Mouse (Mus musculus): ENCODE measurements around the gene Raly. TPM values are rescaled to one million over a fixed set of nuclear protein-coding genes. Genes with fewer than 3 reads are reported as not detected.

Raly gene
- total and polyA plus RNA-seq, 3 experiments = 214 to 334 (median 277) TPM

GRCm38 (mm10) chr2:154789977-154790655 is 780 bp upstream of the Raly start:
- in situ Hi-C loops (cut with MboI; ENCODE audit: low pct_ligation_motif_present, low pct_unique_long_range_greater_than_20kb, low sequenced_read_pairs) = loop anchor here (5.0 kb wide), 1 partner anchor 62 kb away; no protein-coding TSS in a partner anchor
- H3K36me3 ChIP-seq (replicated peaks in 1 of 2; ENCODE audit: control insufficient read depth in 1 of 2, insufficient read depth in 1 of 2, low read length in 1 of 2) = peaks cover 0 to 18% of the 10 kb centered on the region in 2 experiments

DNA sequence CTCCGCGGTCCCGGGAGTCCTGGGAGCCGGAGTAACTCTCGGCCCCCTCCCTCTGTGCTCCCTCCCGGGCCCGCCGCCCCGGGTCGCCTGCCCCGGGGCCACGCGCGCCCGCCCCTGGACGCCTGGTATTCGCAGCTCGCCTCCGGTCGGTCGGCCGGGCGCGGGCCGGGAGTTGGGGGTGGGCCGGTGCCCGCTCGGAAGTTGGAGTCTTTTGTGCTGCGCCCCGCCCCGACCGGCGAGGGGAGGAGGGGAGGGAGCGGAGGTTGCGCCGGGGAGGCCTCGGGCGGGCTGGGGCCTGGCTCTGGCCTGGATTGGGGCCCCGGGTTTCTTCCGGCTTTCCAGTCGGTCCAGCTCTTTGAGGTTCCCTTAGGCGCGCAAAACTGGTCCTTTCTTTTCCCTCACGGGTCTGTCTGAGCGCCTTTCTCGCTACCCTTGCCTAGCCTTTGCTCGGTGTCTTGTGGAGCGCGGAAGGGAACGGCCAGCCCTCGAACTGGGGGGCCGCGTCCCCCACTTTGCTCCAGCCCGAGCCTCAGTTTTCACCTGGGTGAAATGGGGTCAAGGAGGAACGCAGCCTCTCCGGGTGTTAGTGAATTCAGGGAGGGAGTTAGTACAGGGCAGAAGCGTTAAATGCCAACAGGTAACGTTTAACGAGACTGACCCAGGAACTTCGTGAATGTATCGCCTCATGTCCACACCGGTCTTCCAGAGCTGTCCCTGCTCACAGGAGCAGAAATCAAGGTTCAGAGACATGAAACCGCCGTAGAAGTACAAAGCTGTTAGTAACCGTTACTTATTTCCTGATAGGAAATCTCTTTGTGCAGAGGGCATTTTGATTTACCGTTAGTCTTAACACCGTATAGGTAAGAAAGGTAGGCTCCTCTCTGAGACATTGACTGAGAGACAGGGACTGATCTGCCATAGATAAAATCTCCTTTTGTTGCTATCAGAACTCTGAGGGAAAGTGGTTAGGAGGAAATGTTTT is 1.1 kb downstream of the Raly start:
- TF ChIP-seq CHD1 (IDR thresholded peaks at IDR 0.05; ENCODE audit: low read depth, low read length) (no peak), NRF1 (IDR thresholded peaks at IDR 0.05; ENCODE audit: low read depth, low read length) (peak; percentile 44; the same call in 1 of the 2 replicates), ELF1 (IDR thresholded peaks at IDR 0.05; ENCODE audit: low read depth, low read length) (peak; percentile 49; the same call in 1 of the 2 replicates), SIN3A (IDR thresholded peaks at IDR 0.05; ENCODE audit: low read length) (peak; percentile 25)

More at GRCm38 (mm10) chr2:154789977-154790655, 780 bp upstream of the Raly start:
- Histone ChIP-seq H3K9ac (ENCODE audit: insufficient read depth, low read depth) (peak overlapping the region; percentile 66), H3K4me1 (ENCODE audit: control insufficient read depth in 1 of 2, insufficient read depth in 2 of 2) (peaks cover 5 to 31% of the 10 kb centered on the region in 2 experiments; a peak in 3 of 4 replicates), H3K9me3 (replicated peaks; ENCODE audit: low read length) (no peaks in the 10 kb centered on the region), H3K79me2 (replicated peaks; ENCODE audit: control insufficient read depth, extremely low read depth, insufficient read depth, poor library complexity, severe bottlenecking) (peaks cover 37% of the 10 kb centered on the region), H3K27ac (ENCODE audit: insufficient read depth, low read depth) (no peak overlapping the region), H3K4me2 (ENCODE audit: insufficient read depth, low read depth, poor library complexity, severe bottlenecking) (peak overlapping the region; percentile 87), H3K27me3 (replicated peaks) (no peaks in the 10 kb centered on the region), H3K4me3 (replicated peaks in 1 of 3; ENCODE audit: low read depth in 2 of 3, low read length in 2 of 3, poor library complexity in 1 of 3) (peak overlapping the region; percentile 38 to 66 (median 53))
- dilution Hi-C loops (cut with MboI; ENCODE audit: extremely low pct_ligation_motif_present, extremely low pct_unique_long_range_greater_than_20kb, low sequenced_read_pairs) = no loop called here
- no peak for DNase-seq (ENCODE audit: extremely low read depth)
- TF ChIP-seq TBP (conservative IDR thresholded peaks at IDR 0.05; ENCODE audit: low read depth, low read length) = peak; percentile 70; the same call in 1 of the 2 replicates
- no peak for TF ChIP-seq USF1 (IDR thresholded peaks at IDR 0.05; ENCODE audit: low read depth, low read length)
- TF ChIP-seq POLR2A (IDR thresholded peaks at IDR 0.05; ENCODE audit: low read depth, low read length) = peak; percentile 71
- TF ChIP-seq NELFE (IDR thresholded peaks at IDR 0.05; ENCODE audit: low read depth, low read length) = 0 out of 2 replicates have a peak, but pooled peaks have one; percentile 30
- 0 out of 2 replicates have a peak, but pooled peaks have one; percentile 47 for TF ChIP-seq ZMIZ1 (IDR thresholded peaks at IDR 0.05; ENCODE audit: low read depth, low read length)

More for the DNA sequence above, 1.1 kb downstream of the Raly start:
- dilution Hi-C loops (cut with MboI; ENCODE audit: extremely low pct_ligation_motif_present, extremely low pct_unique_long_range_greater_than_20kb, low sequenced_read_pairs) (no loop called here), in situ Hi-C loops (cut with MboI; ENCODE audit: low pct_ligation_motif_present, low pct_unique_long_range_greater_than_20kb, low sequenced_read_pairs) (loop anchor here (5.0 kb wide), 1 partner anchor 60 kb away; no protein-coding TSS in a partner anchor)
- Histone ChIP-seq H3K27ac (ENCODE audit: insufficient read depth, low read depth) (peak overlapping the region; percentile 18; the same call in 1 of the 2 replicates), H3K9me3 (replicated peaks; ENCODE audit: low read length) (no peaks in the 10 kb centered on the region), H3K9ac (ENCODE audit: insufficient read depth, low read depth) (peak overlapping the region; percentile 95), H3K79me2 (replicated peaks; ENCODE audit: control insufficient read depth, extremely low read depth, insufficient read depth, poor library complexity, severe bottlenecking) (peaks cover 55% of the 10 kb centered on the region), H3K36me3 (replicated peaks in 1 of 2; ENCODE audit: control insufficient read depth in 1 of 2, insufficient read depth in 1 of 2, low read length in 1 of 2) (peaks cover 0 to 32% of the 10 kb centered on the region in 2 experiments), H3K4me3 (replicated peaks in 1 of 3; ENCODE audit: low read depth in 2 of 3, low read length in 2 of 3, poor library complexity in 1 of 3) (peak overlapping the region; percentile 87 to 98 (median 88)), H3K27me3 (replicated peaks) (no peaks in the 10 kb centered on the region), H3K4me1 (ENCODE audit: control insufficient read depth in 1 of 2, insufficient read depth in 2 of 2) (peaks cover 5 to 46% of the 10 kb centered on the region in 2 experiments; a peak in 3 of 4 replicates), H3K4me2 (ENCODE audit: insufficient read depth, low read depth, poor library complexity, severe bottlenecking) (peak overlapping the region; percentile 98)
- DNase-seq (ENCODE audit: extremely low read depth) = peak; percentile 37
